Mouse (Mus musculus): ENCODE measurements around the gene Mns1. TPM values are rescaled to one million over a fixed set of nuclear protein-coding genes. Genes with fewer than 3 reads are reported as not detected.
A peak's percentile ranks its signal among the peaks of the same experiment; 100 is the strongest.

Gene Mns1
- total and polyA plus RNA-seq, 3 experiments = 0.14 to 0.42 (median 0.16) TPM

DNA sequence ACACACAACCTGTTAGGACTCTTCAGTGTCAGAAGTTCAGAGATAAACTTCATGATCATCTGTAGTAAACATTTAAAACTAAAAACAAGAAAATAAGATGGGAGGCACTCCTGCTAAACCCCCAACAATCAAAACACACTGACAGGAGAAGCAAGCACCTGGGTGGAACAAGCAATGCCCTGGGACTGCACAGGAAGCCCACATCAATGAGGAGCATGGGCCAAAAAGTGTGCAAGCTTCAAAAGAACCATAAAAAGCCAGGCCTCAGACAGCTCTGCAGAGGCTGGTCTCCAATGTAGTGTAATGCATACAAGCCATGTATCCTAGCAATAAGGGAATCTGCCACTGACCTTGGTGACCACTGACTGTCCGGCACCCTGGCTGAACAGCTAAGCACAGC lies 41.5 kb downstream of the Mns1 start:
- Histone ChIP-seq H3K27ac (no peak overlapping the region), H3K4me1 (ENCODE audit: control insufficient read depth, insufficient read depth, low read length) (no peaks in the 10 kb centered on the region), H3K27me3 (ENCODE audit: control insufficient read depth, insufficient read depth, low read length) (no peaks in the 10 kb centered on the region), H3K36me3 (ENCODE audit: control insufficient read depth, insufficient read depth, low read length) (no peaks in the 10 kb centered on the region), H3K4me3 (no peak overlapping the region), H3K9ac (ENCODE audit: low read depth, low read length) (no peak overlapping the region), H3K79me2 (replicated peaks; ENCODE audit: control insufficient read depth, insufficient read depth, low read length) (no peaks in the 10 kb centered on the region)
- 92% methylated on average over 1 of the region's 1 CpGs for WGBS
- TF ChIP-seq EP300 (IDR thresholded peaks at IDR 0.05; ENCODE audit: insufficient read depth, low read depth, low read length) = no peak
- TF ChIP-seq CTCF (IDR thresholded peaks at IDR 0.05) = no peak
- TF ChIP-seq POLR2A (IDR thresholded peaks at IDR 0.05; ENCODE audit: insufficient read depth, low read depth, low read length) = no peak
- intact Hi-C loops (cut with DNase I) = no loop called here
- no peak for DNase-seq

DNA sequence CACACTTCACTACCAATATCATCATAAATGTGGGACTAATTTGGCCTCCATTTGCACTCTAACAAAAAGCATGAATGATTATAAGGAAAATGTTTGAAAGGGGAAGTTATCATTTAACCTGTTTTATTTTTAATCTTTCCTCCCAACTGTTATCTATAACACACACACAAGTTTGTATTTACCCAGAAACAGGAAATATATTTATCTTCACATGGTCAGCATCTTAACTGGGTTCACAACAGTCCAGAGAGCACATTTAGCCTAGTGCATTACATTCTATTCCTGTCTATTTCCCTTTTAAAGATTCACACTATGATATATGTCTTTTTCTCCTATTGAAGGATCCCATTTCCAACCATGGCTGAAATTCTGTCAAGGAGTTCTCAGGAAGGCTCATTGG lies 50.7 kb downstream of the Mns1 start:
- intact Hi-C loops (cut with DNase I) = no loop called here

DNA sequence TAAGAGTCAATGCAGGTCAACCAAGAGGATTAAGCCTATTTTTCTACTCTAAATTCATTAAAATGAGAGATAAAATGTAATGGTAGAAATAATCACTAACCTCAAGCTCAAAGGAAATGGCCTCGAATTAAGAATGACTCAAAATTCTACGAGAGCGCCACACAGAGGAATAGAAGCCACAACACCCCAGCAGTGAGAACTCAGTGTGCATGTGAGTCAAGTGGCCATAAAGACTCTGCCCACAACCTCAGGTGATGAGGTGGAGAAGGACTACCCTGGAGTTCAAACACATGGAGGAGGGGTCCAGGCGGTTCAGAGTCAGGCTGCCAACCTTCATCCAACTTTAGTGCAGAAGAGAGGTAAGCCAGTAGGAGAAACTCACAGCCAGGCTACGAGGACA lies 51.3 kb downstream of the Mns1 start:
- no peak for DNase-seq
- H3K4me1 ChIP-seq (ENCODE audit: control insufficient read depth, insufficient read depth, low read length) = no peaks in the 10 kb centered on the region
- no peak overlapping the region for H3K9ac ChIP-seq (ENCODE audit: low read depth, low read length)
- H3K36me3 ChIP-seq (ENCODE audit: control insufficient read depth, insufficient read depth, low read length) = no peaks in the 10 kb centered on the region
- no peaks in the 10 kb centered on the region for H3K27me3 ChIP-seq (ENCODE audit: control insufficient read depth, insufficient read depth, low read length)
- WGBS = 90% methylated on average over 5 of the region's 5 CpGs
- H3K4me3 ChIP-seq = no peak overlapping the region
- intact Hi-C loops (cut with DNase I) = no loop called here
- no peak overlapping the region for H3K27ac ChIP-seq
- TF ChIP-seq EP300 (IDR thresholded peaks at IDR 0.05; ENCODE audit: insufficient read depth, low read depth, low read length) (no peak), POLR2A (IDR thresholded peaks at IDR 0.05; ENCODE audit: insufficient read depth, low read depth, low read length) (no peak), CTCF (IDR thresholded peaks at IDR 0.05) (no peak)
- H3K79me2 ChIP-seq (replicated peaks; ENCODE audit: control insufficient read depth, insufficient read depth, low read length) = no peaks in the 10 kb centered on the region

More for the DNA sequence above, 50.7 kb downstream of the Mns1 start:
- Histone ChIP-seq H3K36me3 (ENCODE audit: control insufficient read depth, insufficient read depth, low read length) (no peaks in the 10 kb centered on the region), H3K4me1 (ENCODE audit: control insufficient read depth, insufficient read depth, low read length) (no peaks in the 10 kb centered on the region), H3K4me3 (no peak overlapping the region), H3K27ac (no peak overlapping the region), H3K79me2 (replicated peaks; ENCODE audit: control insufficient read depth, insufficient read depth, low read length) (no peaks in the 10 kb centered on the region), H3K27me3 (ENCODE audit: control insufficient read depth, insufficient read depth, low read length) (no peaks in the 10 kb centered on the region), H3K9ac (ENCODE audit: low read depth, low read length) (no peak overlapping the region)
- no peak for DNase-seq
- no peak for TF ChIP-seq POLR2A (IDR thresholded peaks at IDR 0.05; ENCODE audit: insufficient read depth, low read depth, low read length)
- TF ChIP-seq EP300 (IDR thresholded peaks at IDR 0.05; ENCODE audit: insufficient read depth, low read depth, low read length) = no peak
- TF ChIP-seq CTCF (IDR thresholded peaks at IDR 0.05) = no peak

DNA sequence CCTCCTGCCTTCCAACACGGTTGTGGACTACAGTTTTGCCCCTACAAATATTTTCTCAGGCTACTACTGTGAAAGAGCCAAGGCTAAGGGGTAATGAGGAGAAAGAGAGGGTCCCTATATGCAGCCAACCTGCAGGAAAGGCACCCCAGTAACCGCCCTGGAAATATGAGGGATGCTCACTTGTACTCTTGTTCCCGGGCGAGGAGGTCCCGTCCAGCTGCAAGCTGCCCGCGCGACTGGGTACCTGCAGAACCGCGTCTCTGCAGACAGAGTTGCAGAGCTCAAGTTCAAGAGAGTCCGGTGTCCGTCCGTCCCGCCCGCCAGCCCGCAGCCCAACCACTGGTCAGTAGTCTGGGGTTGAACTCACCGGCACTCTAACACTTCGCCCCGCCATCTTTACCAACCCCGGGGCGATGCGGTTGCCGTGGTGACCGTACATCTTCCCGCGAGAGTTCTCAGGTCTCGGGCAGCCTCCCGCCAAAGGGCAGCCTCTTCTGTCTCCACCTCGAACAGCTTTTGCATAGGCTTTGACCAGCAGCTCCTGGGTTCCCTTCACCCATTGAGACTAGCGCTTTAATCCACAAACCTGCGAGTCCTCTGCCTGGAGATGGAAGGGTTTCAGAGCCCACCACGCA lies 53.9 kb downstream of the Mns1 start:
- intact Hi-C loops (cut with DNase I) = no loop called here
- TF ChIP-seq EP300 (IDR thresholded peaks at IDR 0.05; ENCODE audit: insufficient read depth, low read depth, low read length) (no peak), CTCF (IDR thresholded peaks at IDR 0.05) (no peak), POLR2A (IDR thresholded peaks at IDR 0.05; ENCODE audit: insufficient read depth, low read depth, low read length) (peak; percentile 64)
- Histone ChIP-seq H3K4me3 (peak overlapping the region; percentile 65), H3K79me2 (replicated peaks; ENCODE audit: control insufficient read depth, insufficient read depth, low read length) (no peaks in the 10 kb centered on the region), H3K4me1 (ENCODE audit: control insufficient read depth, insufficient read depth, low read length) (no peaks in the 10 kb centered on the region), H3K27ac (peak overlapping the region; percentile 47), H3K36me3 (ENCODE audit: control insufficient read depth, insufficient read depth, low read length) (no peaks in the 10 kb centered on the region), H3K27me3 (ENCODE audit: control insufficient read depth, insufficient read depth, low read length) (no peaks in the 10 kb centered on the region), H3K9ac (ENCODE audit: low read depth, low read length) (peak overlapping the region; percentile 78)
- peak; percentile 90 to 91 for DNase-seq
- WGBS = under 1% methylated on average over 32 of the region's 32 CpGs

DNA sequence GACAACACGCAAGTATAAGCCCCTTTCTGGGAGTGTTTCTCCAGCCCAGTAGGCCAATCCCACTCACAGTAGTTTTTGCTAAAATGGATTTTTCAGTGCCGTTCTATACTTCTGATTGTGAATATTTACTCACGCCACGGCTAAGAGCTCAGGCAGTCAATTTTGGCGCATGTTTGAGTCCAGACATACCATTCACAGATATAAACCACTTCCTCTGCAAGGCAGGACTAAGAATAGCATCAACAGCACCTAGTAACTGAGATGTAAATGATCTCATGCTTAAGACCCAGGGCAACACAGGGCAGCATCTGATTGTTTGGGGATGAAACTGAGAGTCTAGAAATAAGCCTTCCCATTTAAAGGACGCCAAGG lies 54.4 kb downstream of the Mns1 start, which contains the start of gene Tex9:
Tex9 (minus strand) TSS at position 19 of the 372 bp plus-strand sequence.
- TF ChIP-seq POLR2A (IDR thresholded peaks at IDR 0.05; ENCODE audit: insufficient read depth, low read depth, low read length) = no peak
- no peak for TF ChIP-seq CTCF (IDR thresholded peaks at IDR 0.05)
- H3K9ac ChIP-seq (ENCODE audit: low read depth, low read length) = peak within 1 kb of the TSS; percentile 78
- H3K4me1 ChIP-seq (ENCODE audit: control insufficient read depth, insufficient read depth, low read length) = no peaks in the 10 kb centered on the region
- intact Hi-C loops (cut with DNase I) = no loop called here
- H3K4me3 ChIP-seq = peak within 1 kb of the TSS; percentile 65
- H3K27ac ChIP-seq = peak within 1 kb of the TSS; percentile 47
- H3K36me3 ChIP-seq (ENCODE audit: control insufficient read depth, insufficient read depth, low read length) = no peaks in the 10 kb centered on the region
- no peaks in the 10 kb centered on the region for H3K27me3 ChIP-seq (ENCODE audit: control insufficient read depth, insufficient read depth, low read length)
- no peaks in the 10 kb centered on the region for H3K79me2 ChIP-seq (replicated peaks; ENCODE audit: control insufficient read depth, insufficient read depth, low read length)
- 5% methylated on average over 6 of the region's 6 CpGs for WGBS
- DNase-seq = no peak

DNA sequence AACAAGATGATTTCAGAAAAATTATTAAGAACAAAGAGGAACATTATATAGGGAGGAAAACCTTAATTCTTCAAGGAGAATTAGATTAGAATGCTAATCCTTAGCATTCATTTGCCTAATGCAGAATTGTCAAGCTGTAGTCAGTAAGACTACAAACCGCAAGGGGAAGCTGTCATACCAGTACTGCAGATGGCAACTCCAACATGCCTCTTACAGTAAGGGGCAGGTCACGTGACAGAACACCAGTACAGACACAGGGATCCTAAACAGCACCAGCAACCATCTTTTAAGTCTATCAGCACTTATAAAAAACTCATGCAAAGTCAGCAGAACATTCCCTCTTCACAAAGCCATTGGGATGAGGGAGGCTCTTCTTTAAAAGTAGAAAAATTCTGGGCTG lies 55.7 kb downstream of the Mns1 start:
- no peaks in the 10 kb centered on the region for H3K79me2 ChIP-seq (replicated peaks; ENCODE audit: control insufficient read depth, insufficient read depth, low read length)
- intact Hi-C loops (cut with DNase I) = no loop called here
- no peak overlapping the region for H3K4me3 ChIP-seq
- 88% methylated on average over 2 of the region's 2 CpGs for WGBS
- no peaks in the 10 kb centered on the region for H3K36me3 ChIP-seq (ENCODE audit: control insufficient read depth, insufficient read depth, low read length)
- H3K27me3 ChIP-seq (ENCODE audit: control insufficient read depth, insufficient read depth, low read length) = no peaks in the 10 kb centered on the region
- no peak for DNase-seq
- H3K27ac ChIP-seq = no peak overlapping the region
- no peak for TF ChIP-seq EP300 (IDR thresholded peaks at IDR 0.05; ENCODE audit: insufficient read depth, low read depth, low read length)
- TF ChIP-seq CTCF (IDR thresholded peaks at IDR 0.05) = no peak
- TF ChIP-seq POLR2A (IDR thresholded peaks at IDR 0.05; ENCODE audit: insufficient read depth, low read depth, low read length) = no peak
- H3K4me1 ChIP-seq (ENCODE audit: control insufficient read depth, insufficient read depth, low read length) = no peaks in the 10 kb centered on the region
- no peak overlapping the region for H3K9ac ChIP-seq (ENCODE audit: low read depth, low read length)

Data from heart, adult 2 months (tissue).